Mouse (Mus musculus): ENCODE results near the gene Crlf1. TPM values are rescaled to one million over a fixed set of nuclear protein-coding genes. Genes with fewer than 3 reads are reported as not detected.

Crlf1 gene
- polyA plus RNA-seq, 1 experiment from 2014 or later = 30.7 TPM

GRCm38 (mm10) chr8:70512253-70512903 is 19.4 kb downstream of the Crlf1 start:
- Histone ChIP-seq H3K9ac (replicated peaks; ENCODE audit: low read length) (no peak overlapping the region), H3K4me3 (ENCODE audit: low read length) (no peak overlapping the region), H3K27ac (ENCODE audit: low read length) (no peak overlapping the region), H3K4me2 (replicated peaks; ENCODE audit: low read depth, low read length) (no peak overlapping the region), H3K9me3 (ENCODE audit: low read length) (no peaks in the 10 kb centered on the region), H3K4me1 (ENCODE audit: insufficient read depth, low read length) (peaks cover 17% of the 10 kb centered on the region), H3K36me3 (ENCODE audit: insufficient read depth, low read length) (peaks cover 32% of the 10 kb centered on the region), H3K27me3 (ENCODE audit: insufficient read depth, low read length) (no peaks in the 10 kb centered on the region)
- WGBS = 94% methylated on average over 11 of the region's 11 CpGs
- ATAC-seq (ENCODE audit: low FRiP score, low TSS enrichment) = no peak

GRCm38 (mm10) chr8:70513441-70513840 is 20.5 kb downstream of the Crlf1 start:
- no peak overlapping the region for H3K4me2 ChIP-seq (replicated peaks; ENCODE audit: low read depth, low read length)
- 73% methylated on average over 2 of the region's 2 CpGs for WGBS
- H3K9ac ChIP-seq (replicated peaks; ENCODE audit: low read length) = no peak overlapping the region
- H3K27me3 ChIP-seq (ENCODE audit: insufficient read depth, low read length) = no peaks in the 10 kb centered on the region
- H3K9me3 ChIP-seq (ENCODE audit: low read length) = no peaks in the 10 kb centered on the region
- H3K27ac ChIP-seq (ENCODE audit: low read length) = no peak overlapping the region
- H3K36me3 ChIP-seq (ENCODE audit: insufficient read depth, low read length) = peaks cover 27% of the 10 kb centered on the region
- peaks cover 16% of the 10 kb centered on the region for H3K4me1 ChIP-seq (ENCODE audit: insufficient read depth, low read length)
- no peak overlapping the region for H3K4me3 ChIP-seq (ENCODE audit: low read length)
- ATAC-seq (ENCODE audit: low FRiP score, low TSS enrichment) = no peak

GRCm38 (mm10) chr8:70517940-70518643 is 25.1 kb downstream of the Crlf1 start:
- no peak for ATAC-seq (ENCODE audit: low FRiP score, low TSS enrichment)
- peaks cover 32% of the 10 kb centered on the region for H3K36me3 ChIP-seq (ENCODE audit: insufficient read depth, low read length)
- no peak overlapping the region for H3K4me3 ChIP-seq (ENCODE audit: low read length)
- H3K4me2 ChIP-seq (replicated peaks; ENCODE audit: low read depth, low read length) = no peak overlapping the region
- no peaks in the 10 kb centered on the region for H3K27me3 ChIP-seq (ENCODE audit: insufficient read depth, low read length)
- no peak overlapping the region for H3K9ac ChIP-seq (replicated peaks; ENCODE audit: low read length)
- no peak overlapping the region for H3K27ac ChIP-seq (ENCODE audit: low read length)
- 62% methylated on average over 10 of the region's 10 CpGs for WGBS
- no peaks in the 10 kb centered on the region for H3K9me3 ChIP-seq (ENCODE audit: low read length)
- peaks cover 9% of the 10 kb centered on the region for H3K4me1 ChIP-seq (ENCODE audit: insufficient read depth, low read length)

GRCm38 (mm10) chr8:70519043-70519442 is 26.1 kb downstream of the Crlf1 start:
- Histone ChIP-seq H3K36me3 (ENCODE audit: insufficient read depth, low read length) (peaks cover 27% of the 10 kb centered on the region), H3K27ac (ENCODE audit: low read length) (no peak overlapping the region), H3K27me3 (ENCODE audit: insufficient read depth, low read length) (no peaks in the 10 kb centered on the region), H3K4me2 (replicated peaks; ENCODE audit: low read depth, low read length) (no peak overlapping the region), H3K9me3 (ENCODE audit: low read length) (no peaks in the 10 kb centered on the region), H3K4me1 (ENCODE audit: insufficient read depth, low read length) (peaks cover 15% of the 10 kb centered on the region), H3K4me3 (ENCODE audit: low read length) (no peak overlapping the region), H3K9ac (replicated peaks; ENCODE audit: low read length) (no peak overlapping the region)
- no peak for ATAC-seq (ENCODE audit: low FRiP score, low TSS enrichment)
- 95% methylated on average over 6 of the region's 6 CpGs for WGBS

- Histone ChIP-seq H3K4me3 (ENCODE audit: low read length) (no peak overlapping the region), H3K4me1 (ENCODE audit: insufficient read depth, low read length) (peaks cover 15% of the 10 kb centered on the region), H3K27ac (ENCODE audit: low read length) (no peak overlapping the region), H3K4me2 (replicated peaks; ENCODE audit: low read depth, low read length) (no peak overlapping the region), H3K36me3 (ENCODE audit: insufficient read depth, low read length) (peaks cover 22% of the 10 kb centered on the region; the same call in 1 of the 2 replicates), H3K9me3 (ENCODE audit: low read length) (no peaks in the 10 kb centered on the region), H3K9ac (replicated peaks; ENCODE audit: low read length) (no peak overlapping the region), H3K27me3 (ENCODE audit: insufficient read depth, low read length) (no peaks in the 10 kb centered on the region)
- 67% methylated on average over 2 of the region's 2 CpGs for WGBS
- no peak for ATAC-seq (ENCODE audit: low FRiP score, low TSS enrichment)
Measured at GRCm38 (mm10) chr8:70519606-70520005, 26.6 kb downstream of the Crlf1 start.

- H3K27me3 ChIP-seq (ENCODE audit: insufficient read depth, low read length) = no peaks in the 10 kb centered on the region
- peak; percentile 81 for ATAC-seq (ENCODE audit: low FRiP score, low TSS enrichment)
- H3K4me2 ChIP-seq (replicated peaks; ENCODE audit: low read depth, low read length) = peak overlapping the region; percentile 76
- peak overlapping the region; percentile 80 for H3K4me3 ChIP-seq (ENCODE audit: low read length)
- H3K36me3 ChIP-seq (ENCODE audit: insufficient read depth, low read length) = peaks cover 10% of the 10 kb centered on the region; the same call in 1 of the 2 replicates
- under 1% methylated on average over 51 of the region's 51 CpGs for WGBS
- H3K9ac ChIP-seq (replicated peaks; ENCODE audit: low read length) = peak overlapping the region; percentile 79
- H3K4me1 ChIP-seq (ENCODE audit: insufficient read depth, low read length) = peaks cover 22% of the 10 kb centered on the region
- no peaks in the 10 kb centered on the region for H3K9me3 ChIP-seq (ENCODE audit: low read length)
- peak overlapping the region; percentile 95 for H3K27ac ChIP-seq (ENCODE audit: low read length)
Measured at GRCm38 (mm10) chr8:70522592-70523403, 29.8 kb downstream of the Crlf1 start.

GRCm38 (mm10) chr8:70527111-70527511 is 34.2 kb downstream of the Crlf1 start:
- Histone ChIP-seq H3K4me1 (ENCODE audit: insufficient read depth, low read length) (peaks cover 30% of the 10 kb centered on the region), H3K9ac (replicated peaks; ENCODE audit: low read length) (peak overlapping the region; percentile 98), H3K4me3 (ENCODE audit: low read length) (peak overlapping the region; percentile 84), H3K27ac (ENCODE audit: low read length) (peak overlapping the region; percentile 87; the same call in 1 of the 2 replicates), H3K27me3 (ENCODE audit: insufficient read depth, low read length) (no peaks in the 10 kb centered on the region), H3K4me2 (replicated peaks; ENCODE audit: low read depth, low read length) (peak overlapping the region; percentile 80), H3K9me3 (ENCODE audit: low read length) (no peaks in the 10 kb centered on the region), H3K36me3 (ENCODE audit: insufficient read depth, low read length) (peaks cover 24% of the 10 kb centered on the region)
- no peak for ATAC-seq (ENCODE audit: low FRiP score, low TSS enrichment)
- WGBS = 2% methylated on average over 8 of the region's 8 CpGs

GRCm38 (mm10) chr8:70527512-70528181 is 34.7 kb downstream of the Crlf1 start, which contains the start of the genes Fkbp8 and Kxd1:
Gene Fkbp8, plus strand, starts transcription at chr8:70527724.
Gene Kxd1, minus strand, starts transcription at chr8:70527956.
- H3K4me1 ChIP-seq (ENCODE audit: insufficient read depth, low read length) = peaks cover 26% of the 10 kb centered on the region
- H3K4me3 ChIP-seq (ENCODE audit: low read length) = peak within 1 kb of the TSS; percentile 84
- H3K9me3 ChIP-seq (ENCODE audit: low read length) = no peaks in the 10 kb centered on the region
- no peaks in the 10 kb centered on the region for H3K27me3 ChIP-seq (ENCODE audit: insufficient read depth, low read length)
- H3K4me2 ChIP-seq (replicated peaks; ENCODE audit: low read depth, low read length) = peak within 1 kb of the TSS; percentile 80
- H3K36me3 ChIP-seq (ENCODE audit: insufficient read depth, low read length) = peaks cover 29% of the 10 kb centered on the region
- peak within 1 kb of the TSS; percentile 98 for H3K9ac ChIP-seq (replicated peaks; ENCODE audit: low read length)
- ATAC-seq (ENCODE audit: low FRiP score, low TSS enrichment) = peak; percentile 92
- peak within 1 kb of the TSS; percentile 87 for H3K27ac ChIP-seq (ENCODE audit: low read length)
- under 1% methylated on average over 44 of the region's 61 CpGs for WGBS

- no peaks in the 10 kb centered on the region for H3K27me3 ChIP-seq (ENCODE audit: insufficient read depth, low read length)
- peak overlapping the region; percentile 87 for H3K27ac ChIP-seq (ENCODE audit: low read length)
- WGBS = 28% methylated on average over 13 of the region's 13 CpGs
- no peak for ATAC-seq (ENCODE audit: low FRiP score, low TSS enrichment)
- peaks cover 25% of the 10 kb centered on the region for H3K4me1 ChIP-seq (ENCODE audit: insufficient read depth, low read length)
- H3K4me3 ChIP-seq (ENCODE audit: low read length) = peak overlapping the region; percentile 84
- H3K4me2 ChIP-seq (replicated peaks; ENCODE audit: low read depth, low read length) = peak overlapping the region; percentile 80
- peaks cover 33% of the 10 kb centered on the region for H3K36me3 ChIP-seq (ENCODE audit: insufficient read depth, low read length)
- H3K9me3 ChIP-seq (ENCODE audit: low read length) = no peaks in the 10 kb centered on the region
- H3K9ac ChIP-seq (replicated peaks; ENCODE audit: low read length) = peak overlapping the region; percentile 98
Measured at GRCm38 (mm10) chr8:70528182-70528797, 35.3 kb downstream of the Crlf1 start.

All from kidney, embryonic 16.5 days (tissue).